Mouse (Mus musculus) MN1 (cell line): ENCODE data around the gene Cryge.
"Not testable (repeated sequence)": the region's sequence is repeated elsewhere in the genome, so short reads cannot be mapped to it uniquely, and the experiment has no call there.

Source experiments
- DNase-seq: peaks from one replicate; pipeline ENCODE4 v3.0.0-alpha.2; 2016; ENCODE audit warnings: low spot score

Gene Cryge

GRCm38 (mm10) chr1:65050952-65051351 is at the start of gene Cryge:
Gene Cryge, minus strand, starts transcription at chr1:65051149.
- DNase-seq = not testable (repeated sequence)

DNA sequence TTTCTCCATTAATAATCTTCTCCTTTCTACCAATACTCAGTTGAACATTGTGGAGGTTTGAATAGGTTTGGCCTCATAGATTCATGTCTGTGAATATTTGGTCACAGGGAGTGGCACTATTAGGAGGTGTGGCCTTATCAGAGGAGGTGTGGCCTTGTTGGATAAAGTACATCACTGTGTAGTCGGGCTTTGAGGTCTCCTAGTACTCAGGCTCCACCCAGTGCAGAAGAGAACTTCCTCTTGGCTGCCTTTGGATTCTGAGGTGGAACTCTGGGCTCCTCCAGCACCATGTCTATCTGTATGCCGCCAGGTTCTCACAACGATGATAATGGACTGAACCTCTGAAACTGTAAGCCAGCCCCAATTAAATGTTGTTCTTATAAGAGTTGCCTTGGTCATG is 46.0 kb upstream of the Cryge start:
- no peak for DNase-seq

DNA sequence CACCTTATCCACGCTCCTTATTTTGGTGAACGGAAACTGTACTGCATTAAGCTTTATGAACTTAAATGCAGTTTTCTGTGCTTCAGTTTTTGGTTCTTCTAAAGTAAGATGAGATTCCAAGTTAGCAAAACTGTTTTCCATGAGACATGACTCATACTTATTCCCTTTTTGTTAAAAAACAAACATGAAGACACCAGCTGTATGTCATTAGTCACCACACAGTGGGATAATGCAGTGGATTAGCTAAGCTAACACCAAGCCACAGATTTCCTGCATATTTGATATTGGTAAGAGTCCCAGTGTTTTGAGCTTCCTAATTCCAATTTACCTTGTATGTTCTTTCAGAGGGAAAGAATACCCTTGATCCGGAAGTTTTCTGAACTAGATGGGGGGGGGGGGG is 40.6 kb upstream of the Cryge start:
- no peak for DNase-seq

- DNase-seq = no peak
These were observed 39.4 kb upstream of the Cryge start for GRCm38 (mm10) chr1:65090370-65090769.

DNA sequence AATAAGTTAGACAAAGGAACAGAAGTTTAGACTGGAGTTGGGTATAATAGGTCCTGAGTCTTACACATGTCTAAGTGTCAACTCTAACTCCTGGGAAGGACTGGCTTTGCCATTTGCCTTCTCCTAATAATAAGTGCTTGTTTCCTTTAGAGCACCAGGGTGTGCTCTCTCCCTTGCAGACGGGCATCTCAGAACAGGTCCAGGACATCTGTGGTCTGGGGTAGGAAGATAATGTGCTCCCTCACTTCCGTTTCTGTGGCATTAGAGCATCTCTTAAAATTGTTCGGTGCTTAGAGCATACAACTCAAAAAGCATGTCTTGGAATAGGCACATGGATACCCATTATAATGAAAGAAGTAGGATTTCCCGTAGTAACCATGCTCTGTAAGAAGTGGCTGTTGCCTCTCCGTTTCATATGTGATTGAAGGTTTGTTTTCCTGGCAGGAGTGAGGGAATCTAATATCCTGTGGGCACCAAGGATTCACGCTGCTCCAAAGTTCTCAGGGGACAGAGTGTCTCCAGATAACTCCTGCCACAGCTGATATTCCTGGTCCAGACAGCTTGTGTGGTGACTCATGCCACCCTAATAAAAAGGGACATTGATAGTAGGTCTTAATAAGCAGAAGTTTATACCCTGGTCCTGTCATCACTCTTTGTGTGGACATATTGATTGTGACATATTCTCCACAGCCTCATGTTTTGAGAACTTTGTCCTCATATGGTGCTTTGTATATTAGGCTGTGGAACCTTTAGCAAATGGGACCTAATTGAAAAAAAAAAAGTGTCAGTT is 37.8 kb upstream of the Cryge start:
- DNase-seq = peak; percentile 8

GRCm38 (mm10) chr1:65082188-65082587 is 31.2 kb upstream of the Cryge start, which contains the start of gene Crygb:
Gene Crygb, minus strand, starts transcription at chr1:65082288.
- no peak for DNase-seq

DNA sequence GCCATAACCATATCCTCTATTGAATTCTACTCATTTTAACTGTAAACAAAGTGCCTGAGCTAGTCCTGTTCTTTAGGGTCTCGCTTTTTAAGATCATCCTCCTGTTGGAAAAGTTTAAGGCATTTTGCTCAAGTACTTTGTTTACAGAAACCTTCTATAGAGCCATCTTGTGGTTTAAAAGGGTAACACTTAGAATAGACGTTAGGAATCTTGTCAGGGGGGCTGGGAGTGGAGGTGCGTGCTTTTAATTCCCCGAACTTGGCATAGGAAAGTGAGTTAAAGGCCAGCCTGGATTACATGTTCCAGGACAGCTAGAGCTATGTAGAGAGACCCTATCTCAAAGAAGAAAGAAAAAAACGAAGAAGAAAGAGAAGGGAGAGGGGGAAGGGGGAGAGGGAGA is 24.7 kb upstream of the Cryge start:
- no peak for DNase-seq

- DNase-seq = no peak
These were observed 22.6 kb upstream of the Cryge start, which contains the start of gene Crygc for GRCm38 (mm10) chr1:65073589-65073988. Gene Crygc, minus strand, starts transcription at chr1:65073689.

GRCm38 (mm10) chr1:65067842-65068241 is 16.9 kb upstream of the Cryge start:
- no peak for DNase-seq

- no peak for DNase-seq
These were observed 13.3 kb upstream of the Cryge start for GRCm38 (mm10) chr1:65064201-65064600.

DNA sequence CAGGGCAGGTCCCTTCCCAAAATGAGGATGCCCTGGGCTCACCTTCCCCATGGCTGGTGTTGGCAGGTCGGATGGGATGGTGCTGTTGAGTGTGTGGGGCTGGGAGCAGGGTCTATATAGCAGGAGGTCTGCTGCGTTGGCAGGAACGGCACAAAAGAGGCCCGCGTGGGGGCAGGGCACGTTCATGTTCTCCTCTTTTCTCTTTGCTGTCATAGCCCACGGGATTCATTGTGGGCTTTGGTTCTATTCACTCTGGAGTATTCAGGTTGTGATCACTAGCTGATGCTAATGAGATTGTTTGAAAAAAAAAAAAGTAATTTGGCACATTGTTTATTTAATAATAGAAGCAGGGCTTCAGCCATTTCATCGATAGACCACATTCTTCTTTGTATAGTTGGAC is 12.4 kb upstream of the Cryge start, which contains the start of gene Crygd:
Gene Crygd, minus strand, starts transcription at position 101 of the 400 bp plus-strand sequence.
- no peak for DNase-seq

DNA sequence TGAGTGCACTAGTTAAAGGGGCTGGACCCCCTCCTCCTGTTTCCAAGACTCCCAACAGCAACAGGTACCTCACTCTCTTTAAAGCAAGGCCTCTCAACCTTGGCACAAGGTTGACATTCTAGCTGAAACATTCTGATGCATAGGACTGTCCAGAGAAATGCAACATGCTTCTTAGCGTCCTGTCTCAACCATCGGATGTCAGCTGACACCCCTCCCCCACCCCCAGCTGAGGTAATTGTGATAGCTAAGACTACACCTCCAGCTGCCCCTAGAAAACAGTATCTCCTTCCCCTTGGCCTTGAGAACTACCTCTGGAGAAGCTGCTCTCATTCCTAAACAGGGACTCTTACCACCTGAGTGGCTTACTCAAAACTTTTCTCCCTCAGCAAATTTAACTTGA is 1.2 kb upstream of the Cryge start:
- no peak for DNase-seq

DNA sequence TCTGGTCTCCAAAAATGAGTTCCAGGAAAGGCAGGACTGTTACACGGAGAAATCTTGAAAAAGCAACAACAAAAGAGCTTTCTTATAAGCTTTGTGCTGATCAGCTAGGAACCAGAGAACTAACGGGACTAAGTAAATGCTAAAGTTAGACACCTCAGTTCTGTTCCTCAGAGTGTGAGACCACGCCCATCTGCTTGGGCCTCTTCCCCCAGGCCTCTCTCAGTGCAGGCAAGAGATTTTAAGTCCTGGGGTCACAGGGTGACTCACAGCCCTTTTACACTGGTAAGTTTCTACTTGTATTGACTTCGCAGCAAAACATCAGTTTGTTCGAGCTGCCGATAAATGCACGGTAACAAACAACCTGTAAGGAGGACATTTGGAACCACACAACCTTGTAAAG is 747 bp upstream of the Cryge start:
- DNase-seq = no peak

- no peak for DNase-seq
These were observed 2.2 kb downstream of the Cryge start for GRCm38 (mm10) chr1:65048781-65049180.

- DNase-seq = peak; percentile 34
These were observed 4.4 kb downstream of the Cryge start for GRCm38 (mm10) chr1:65046401-65047109.

- no peak for DNase-seq
These were observed 7.5 kb downstream of the Cryge start for GRCm38 (mm10) chr1:65043433-65043832.

DNA sequence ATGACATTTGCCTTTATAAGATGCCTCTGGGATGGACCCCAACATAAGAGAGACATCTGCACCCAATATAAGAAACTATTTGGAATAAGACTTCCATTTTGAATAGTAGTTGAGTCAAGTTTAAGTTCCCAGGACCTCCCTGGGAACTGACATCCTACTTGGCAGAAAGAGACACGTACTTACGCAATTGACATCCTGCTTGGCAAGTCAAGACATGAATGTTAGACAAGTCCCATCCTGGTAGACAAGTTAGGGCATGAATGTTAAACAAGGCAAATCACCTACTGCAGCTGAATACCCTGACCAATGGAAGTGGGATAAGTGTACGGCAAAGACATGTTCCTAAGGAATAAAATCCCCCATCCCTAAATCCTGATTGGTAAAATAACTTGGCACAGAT is 9.1 kb downstream of the Cryge start:
- DNase-seq = no peak

- DNase-seq = no peak
These were observed 10.1 kb downstream of the Cryge start for GRCm38 (mm10) chr1:65040806-65041205.

DNA sequence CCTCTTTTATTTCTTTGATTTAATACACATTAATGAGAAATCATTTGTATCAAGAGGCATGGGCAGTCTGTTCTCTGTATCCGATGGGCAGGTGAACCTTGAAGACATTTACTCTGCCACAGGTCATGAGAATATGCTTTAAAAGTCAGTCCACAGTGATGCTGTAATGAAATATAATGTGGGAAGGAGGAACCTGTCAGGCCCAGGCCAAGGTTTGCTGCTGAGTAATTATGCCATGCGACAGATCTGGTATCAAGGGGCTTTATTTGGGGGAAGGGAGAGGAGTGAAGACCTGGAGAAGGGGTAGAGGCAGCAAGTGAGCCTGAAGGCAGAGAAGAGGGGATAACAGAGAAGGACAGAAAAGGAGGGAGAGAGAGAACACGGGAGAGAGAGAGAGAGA is 11.3 kb downstream of the Cryge start:
- no peak for DNase-seq

- DNase-seq = no peak
These were observed 13.4 kb downstream of the Cryge start for GRCm38 (mm10) chr1:65037542-65037941.

DNA sequence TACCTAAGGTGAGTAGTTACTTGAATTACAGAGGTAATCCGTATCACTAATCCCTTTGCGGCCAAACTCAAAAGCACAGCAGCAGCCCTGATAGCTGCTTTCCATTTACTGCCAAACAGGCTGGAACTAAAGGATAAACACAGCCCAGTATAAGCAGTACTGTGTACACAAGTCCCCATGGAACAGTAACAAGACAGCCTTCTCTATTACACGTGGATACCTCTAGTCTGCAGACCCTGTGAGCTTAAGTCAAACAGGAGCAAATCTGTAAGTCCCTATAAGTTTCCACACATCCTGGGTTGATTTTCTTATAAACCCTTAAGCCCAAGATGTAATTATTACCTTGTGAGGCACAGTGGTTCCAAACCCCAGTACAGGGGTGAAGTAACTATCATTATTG is 15.4 kb downstream of the Cryge start:
- no peak for DNase-seq

GRCm38 (mm10) chr1:65032641-65033040 is 18.3 kb downstream of the Cryge start, which contains the start of gene Akr1cl:
Gene Akr1cl, minus strand, starts transcription at chr1:65032759.
- DNase-seq = no peak

- no peak for DNase-seq
These were observed 22.7 kb downstream of the Cryge start for GRCm38 (mm10) chr1:65028206-65028605.
